Mouse (Mus musculus): ENCODE results near the gene Os9. TPM values are rescaled to one million over a fixed set of nuclear protein-coding genes. Genes with fewer than 3 reads are reported as not detected.
A peak's percentile ranks its signal among the peaks of the same experiment; 100 is the strongest.
"Not testable (repeated sequence)": the region's sequence is repeated elsewhere in the genome, so short reads cannot be mapped to it uniquely, and the experiment has no call there.

Os9 gene
- total RNA-seq (2021), result 100 to 1,000 TPM; 118 to 119 TPM

DNA sequence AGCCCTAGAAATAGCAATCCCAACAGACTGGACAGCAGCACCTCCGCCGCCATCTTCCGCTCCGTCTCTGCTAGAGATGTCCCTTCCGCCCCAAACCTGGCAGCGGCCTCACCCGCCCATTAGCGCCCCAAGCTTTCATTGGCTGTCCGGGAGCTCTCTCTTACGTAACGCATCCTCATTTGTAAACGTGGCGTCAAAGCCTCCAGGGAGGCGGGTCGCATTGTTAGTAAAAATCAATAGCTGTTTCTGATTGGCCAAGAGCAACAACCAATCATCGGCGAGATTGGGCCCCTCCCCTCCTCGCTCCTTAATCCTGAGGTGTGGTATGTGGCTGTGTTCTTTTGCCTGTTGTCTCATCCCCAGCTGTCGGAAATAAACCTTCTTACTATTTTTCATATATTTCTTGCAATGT is at the start of gene Os9:
Gene Os9, minus strand, starts transcription at position 66 of the 412 bp plus-strand sequence.
- DNase-seq (ENCODE audit: low spot score in 2 of 2), result peak; percentile 92 to 95
- intact Hi-C loops (cut with DNase I), result loop anchor here (5.0 kb wide), 1 partner anchor 106 kb away; no protein-coding TSS in a partner anchor

DNA sequence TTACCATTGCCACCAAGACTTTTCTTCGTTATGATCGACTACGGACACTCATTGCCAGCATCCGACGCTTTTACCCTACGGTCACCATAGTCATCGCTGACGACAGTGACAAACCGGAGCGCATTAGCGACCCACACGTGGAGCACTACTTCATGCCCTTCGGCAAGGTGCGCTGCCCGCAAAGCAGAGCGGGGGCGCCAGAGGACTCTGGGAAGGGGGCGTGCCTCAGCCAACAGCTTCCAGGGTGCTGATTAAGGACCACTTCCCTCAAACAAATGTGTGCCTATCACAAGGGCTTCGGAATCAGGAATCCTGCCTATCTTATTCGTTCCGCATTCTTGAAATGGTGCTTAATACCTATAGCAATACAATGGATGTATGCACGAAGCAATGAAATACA is 49.1 kb upstream of the Os9 start:
- intact Hi-C loops (cut with DNase I), result no loop called here
- peak; percentile 23 to 26 for DNase-seq (ENCODE audit: low spot score in 2 of 2)

DNA sequence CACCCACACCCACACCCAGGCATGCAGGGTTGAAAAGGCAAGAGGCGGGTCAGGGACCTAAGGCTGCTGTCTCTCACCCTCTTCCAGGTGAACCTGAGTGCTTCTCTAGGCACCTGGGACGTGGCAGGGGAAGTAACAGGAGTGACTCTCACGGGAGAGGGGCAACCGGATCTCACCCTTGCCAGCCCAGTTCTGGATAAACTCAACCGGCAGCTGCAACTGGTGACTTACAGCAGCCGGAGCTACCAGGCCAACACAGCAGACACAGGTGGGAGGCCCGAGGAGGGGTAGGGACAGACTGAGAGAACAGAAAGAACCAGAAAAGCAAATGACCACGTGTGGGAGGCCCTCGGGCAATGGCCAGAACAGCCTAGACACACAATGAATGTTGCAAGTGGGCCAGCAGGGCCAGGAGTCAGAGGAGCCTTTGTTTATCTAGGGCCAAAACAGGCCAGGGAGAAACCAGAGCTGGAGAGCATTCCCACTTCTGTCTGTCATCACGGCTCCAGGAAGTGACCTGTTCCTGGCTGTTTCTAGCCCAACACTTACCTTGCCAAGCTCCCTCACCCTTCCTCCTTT is 46.8 kb upstream of the Os9 start:
- no peak for DNase-seq (ENCODE audit: low spot score in 2 of 2)
- intact Hi-C loops (cut with DNase I), result loop anchor here (5.0 kb wide), 1 partner anchor 90 kb away; the partner anchor contains the start of gene Agap2

DNA sequence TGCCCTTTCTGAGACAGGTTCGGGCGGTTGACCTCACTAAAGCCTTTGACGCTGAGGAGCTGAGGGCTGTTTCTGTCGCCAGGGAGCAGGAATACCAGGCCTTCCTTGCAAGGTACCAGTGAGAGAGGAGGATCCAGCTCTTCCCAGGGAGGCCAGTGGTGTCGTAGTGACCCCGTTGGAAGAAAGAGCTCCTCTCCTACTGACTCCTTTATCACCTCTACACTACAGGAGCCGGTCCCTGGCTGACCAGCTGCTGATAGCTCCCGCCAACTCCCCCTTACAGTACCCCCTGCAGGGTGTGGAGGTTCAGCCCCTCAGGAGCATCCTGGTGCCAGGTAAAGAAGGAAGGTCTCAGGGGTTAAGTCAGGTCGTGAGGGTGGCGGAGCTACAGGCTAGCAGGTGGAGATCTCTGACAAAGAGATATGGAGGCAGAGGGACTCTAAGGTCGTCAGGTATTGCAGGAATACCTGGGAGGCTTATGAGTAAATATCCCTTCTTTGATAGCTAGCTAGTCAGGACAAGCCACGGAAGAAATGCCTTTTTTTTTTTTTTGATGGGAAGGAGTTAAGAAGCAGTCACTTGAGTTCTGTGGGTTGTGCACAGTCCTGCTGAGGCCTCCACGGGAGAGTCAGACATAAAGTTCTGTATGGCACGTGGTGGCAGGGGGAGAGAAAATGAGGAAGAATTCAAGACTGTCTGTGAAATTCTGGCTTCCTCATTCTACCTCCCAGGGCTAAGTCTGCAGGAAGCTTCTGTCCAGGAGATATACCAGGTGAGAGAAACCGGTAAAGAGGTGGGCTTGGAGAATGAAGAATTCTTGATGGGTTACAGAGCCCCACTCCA is 46.1 kb upstream of the Os9 start:
- no peak for DNase-seq (ENCODE audit: low spot score in 2 of 2)
- intact Hi-C loops (cut with DNase I), result loop anchor here (5.0 kb wide), 1 partner anchor 90 kb away; the partner anchor contains the start of gene Agap2

DNA sequence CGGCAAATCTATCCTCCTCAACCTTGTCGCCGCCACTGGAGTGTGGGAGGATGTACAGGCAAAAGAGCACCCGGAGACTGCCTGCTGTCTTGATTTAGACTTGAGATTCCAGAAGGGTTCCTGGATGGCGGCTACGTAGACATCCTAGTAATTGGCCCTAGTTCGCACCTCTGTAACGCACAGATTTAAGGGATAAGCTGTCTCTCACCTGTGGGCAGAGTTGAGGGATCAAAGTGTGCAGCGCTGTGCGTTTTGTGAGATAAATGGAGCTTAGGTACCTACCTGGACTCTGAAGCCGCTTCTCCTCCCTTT is 45.4 kb upstream of the Os9 start:
- DNase-seq (ENCODE audit: low spot score in 2 of 2), result no peak
- intact Hi-C loops (cut with DNase I), result loop anchor here (5.0 kb wide), 1 partner anchor 89 kb away; the partner anchor contains the start of gene Agap2

DNA sequence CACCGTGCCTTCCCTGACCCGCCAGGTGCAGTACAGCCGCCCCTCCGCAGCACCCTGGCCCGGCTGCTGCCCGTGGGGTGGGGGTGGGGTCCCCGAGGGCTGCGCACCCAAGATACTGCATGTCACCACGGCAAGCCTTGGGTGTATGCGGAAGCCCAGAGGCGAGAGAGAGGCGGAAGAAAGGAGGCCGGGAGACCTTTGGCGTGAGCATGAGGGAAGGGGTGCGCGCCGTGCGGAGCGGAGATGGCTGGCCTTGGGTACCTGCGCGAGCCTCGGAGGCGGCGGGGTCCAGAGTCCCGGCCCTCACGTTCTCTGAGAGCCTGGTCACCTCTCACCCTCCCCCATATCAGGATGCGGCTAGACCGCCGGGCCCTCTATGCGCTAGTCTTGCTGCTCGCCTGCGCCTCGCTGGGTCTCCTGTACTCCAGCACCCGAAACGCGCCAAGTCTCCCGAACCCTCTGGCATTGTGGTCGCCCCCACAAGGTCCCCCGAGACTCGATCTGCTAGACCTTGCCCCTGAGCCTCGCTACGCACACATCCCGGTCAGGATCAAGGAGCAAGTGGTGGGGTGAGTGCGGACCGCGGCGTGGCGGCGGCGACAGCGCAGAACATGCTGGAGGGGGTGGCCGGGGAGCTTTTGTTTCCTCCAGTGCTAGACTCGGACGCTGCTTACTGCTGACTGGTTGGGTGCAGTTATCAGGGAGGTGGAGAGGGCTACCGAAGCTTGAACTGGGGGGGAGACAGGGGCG is 44.9 kb upstream of the Os9 start:
- DNase-seq (ENCODE audit: low spot score in 2 of 2), result peak; percentile 64 to 79
- intact Hi-C loops (cut with DNase I), result loop anchor here (2.0 to 5.0 kb wide), 2 partner anchors 43 to 89 kb away; partner anchors contain the start of gene Agap2

DNA sequence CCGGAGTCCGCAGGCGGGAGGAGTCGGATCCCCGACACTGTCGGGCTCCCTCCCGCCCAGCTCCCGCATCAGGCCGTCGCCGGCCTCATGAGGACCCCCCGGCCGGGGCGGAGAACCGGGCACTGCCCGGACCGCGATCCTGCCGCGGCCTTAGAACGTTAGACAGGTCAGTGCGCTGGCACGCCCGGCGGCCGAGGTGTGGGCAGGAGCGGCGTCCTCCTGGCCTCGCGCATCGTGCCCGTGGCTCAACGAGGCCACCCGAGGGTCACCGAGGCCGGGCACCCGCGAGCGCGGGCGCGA is 44.4 kb upstream of the Os9 start:
- DNase-seq (ENCODE audit: low spot score in 2 of 2), result no peak
- intact Hi-C loops (cut with DNase I), result loop anchor here (2.0 to 5.0 kb wide), 2 partner anchors 43 to 88 kb away; partner anchors contain the start of gene Agap2

DNA sequence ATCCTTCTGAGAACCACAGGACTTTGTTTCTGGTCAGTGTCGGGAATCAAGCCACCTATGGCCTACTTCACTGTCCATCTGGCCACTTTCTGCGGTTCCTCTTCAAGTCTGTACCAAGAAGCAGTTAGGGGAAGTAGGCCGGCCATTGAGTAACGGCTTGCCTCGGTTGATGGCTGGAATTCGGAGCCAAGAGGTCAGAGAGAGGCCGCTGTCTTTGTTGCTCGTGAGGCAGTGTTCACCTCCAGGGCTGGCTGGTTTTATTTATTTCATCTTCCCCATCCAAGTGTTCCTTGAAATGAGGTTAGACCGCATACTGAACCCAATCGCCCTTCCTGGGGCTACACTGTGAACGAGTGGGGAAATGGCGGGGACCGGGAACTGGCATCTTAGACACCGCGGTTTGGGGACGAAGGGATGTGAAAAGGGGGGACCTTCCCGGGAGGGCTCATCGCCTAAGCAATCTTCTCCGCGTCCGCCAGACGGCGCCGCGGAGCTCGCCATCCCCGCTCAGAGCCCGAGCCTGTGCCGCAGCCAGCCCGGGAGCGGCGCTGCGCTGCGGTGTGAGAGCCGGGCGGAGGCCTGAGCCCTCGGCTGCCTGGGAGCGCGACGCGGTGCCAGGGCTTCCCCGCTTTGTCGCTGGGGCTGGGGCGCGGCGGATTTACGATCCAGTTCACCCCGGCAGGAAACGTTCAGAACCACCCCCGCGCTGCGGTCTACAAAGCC is 43.9 kb upstream of the Os9 start, which contains the start of gene B4galnt1:
Gene B4galnt1, plus strand, starts transcription at position 595 of the 723 bp plus-strand sequence.
- peak; percentile 79 to 84 for DNase-seq (ENCODE audit: low spot score in 2 of 2)
- intact Hi-C loops (cut with DNase I), result loop anchor here (2.0 to 5.0 kb wide), 2 partner anchors 42 to 87 kb away; partner anchors contain the start of gene Agap2

DNA sequence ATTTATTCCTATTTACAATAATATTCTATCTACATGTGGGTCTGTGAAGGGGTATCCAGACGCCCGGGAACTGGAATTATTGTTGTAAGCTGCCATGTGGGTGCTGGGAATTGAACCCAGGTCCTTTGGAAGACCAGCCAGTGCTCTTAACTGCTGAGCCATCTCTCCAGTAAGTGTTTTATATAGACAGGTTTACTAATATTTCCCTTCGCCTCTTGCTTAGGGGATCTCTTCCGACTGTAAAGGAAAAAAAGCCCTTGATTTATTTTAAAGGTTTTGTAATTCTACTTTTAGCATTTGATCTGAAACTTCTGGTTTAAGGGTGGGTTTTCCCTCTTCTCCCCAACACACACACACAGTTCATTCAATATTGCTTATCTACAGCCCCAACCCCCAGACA is 43.3 kb upstream of the Os9 start:
- intact Hi-C loops (cut with DNase I), result loop anchor here (2.0 kb wide), 1 partner anchor 41 kb away; no protein-coding TSS in a partner anchor
- DNase-seq (ENCODE audit: low spot score in 2 of 2), result no peak

DNA sequence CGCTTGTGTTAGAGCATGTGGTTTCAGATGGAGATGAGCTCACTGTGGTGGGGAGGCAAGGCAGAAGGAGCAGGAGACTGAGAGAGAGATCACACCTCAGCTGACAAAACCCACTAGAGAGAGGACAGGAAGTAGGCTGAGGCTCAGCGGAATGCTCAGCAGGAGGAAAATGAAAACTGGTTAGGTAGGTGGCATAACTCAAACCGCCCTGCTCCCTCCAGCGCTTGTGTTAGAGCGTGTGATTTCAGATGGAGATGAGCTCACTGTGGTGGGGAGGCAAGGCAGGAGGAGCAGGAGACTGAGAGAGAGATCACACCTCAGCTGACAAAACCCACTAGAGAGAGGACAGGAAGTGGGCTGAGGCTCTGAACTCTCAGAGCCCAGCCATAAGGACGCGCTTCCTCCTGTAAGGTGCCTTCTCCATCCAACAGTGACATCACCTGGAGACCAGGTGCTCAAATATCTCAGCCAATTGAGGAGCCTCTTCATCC is 41.9 kb upstream of the Os9 start:
- peak; percentile 41 to 58 for DNase-seq (ENCODE audit: low spot score in 2 of 2)
- intact Hi-C loops (cut with DNase I), result not testable (repeated sequence)

DNA sequence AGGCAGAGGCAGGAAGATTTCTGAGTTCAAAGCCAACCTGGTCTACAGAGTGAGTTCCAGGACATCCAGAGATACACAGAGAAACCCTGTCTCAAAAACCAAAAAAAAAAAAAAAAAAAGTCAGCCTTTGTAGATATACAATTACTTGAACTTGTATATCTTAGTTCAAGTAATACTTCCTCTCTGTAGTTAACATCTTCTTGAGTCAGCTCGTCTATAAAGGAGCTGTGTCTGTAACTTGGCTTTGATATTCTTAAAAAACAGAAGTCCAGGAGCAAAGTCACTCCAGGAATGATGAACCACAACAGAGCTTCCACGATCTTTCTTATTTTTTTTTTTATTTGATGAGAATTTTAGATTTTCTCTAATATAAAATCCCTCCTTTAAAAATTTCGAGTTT is 39.8 kb upstream of the Os9 start:
- no peak for DNase-seq (ENCODE audit: low spot score in 2 of 2)
- intact Hi-C loops (cut with DNase I), result no loop called here

DNA sequence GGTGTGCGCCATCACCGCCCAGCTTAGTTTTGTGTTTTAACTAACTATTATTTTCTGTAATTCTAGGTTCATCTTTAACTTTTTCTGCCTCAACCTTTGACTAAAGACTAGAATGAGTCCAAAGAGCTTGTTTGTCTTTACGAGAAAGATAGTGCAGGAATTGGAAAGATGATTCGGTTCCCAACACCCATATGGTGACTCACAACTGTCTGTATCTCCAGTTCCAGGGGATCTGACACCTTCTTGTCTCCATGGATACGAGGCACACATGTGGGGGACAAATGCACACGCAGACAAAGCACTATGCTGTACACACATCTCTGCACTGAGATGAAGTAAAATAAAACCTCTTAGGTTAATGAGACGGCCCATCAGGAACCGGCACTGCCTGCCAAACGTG is 39.1 kb upstream of the Os9 start:
- DNase-seq (ENCODE audit: low spot score in 2 of 2), result peak in 1 of 2 experiments; percentile 27
- intact Hi-C loops (cut with DNase I), result no loop called here

DNA sequence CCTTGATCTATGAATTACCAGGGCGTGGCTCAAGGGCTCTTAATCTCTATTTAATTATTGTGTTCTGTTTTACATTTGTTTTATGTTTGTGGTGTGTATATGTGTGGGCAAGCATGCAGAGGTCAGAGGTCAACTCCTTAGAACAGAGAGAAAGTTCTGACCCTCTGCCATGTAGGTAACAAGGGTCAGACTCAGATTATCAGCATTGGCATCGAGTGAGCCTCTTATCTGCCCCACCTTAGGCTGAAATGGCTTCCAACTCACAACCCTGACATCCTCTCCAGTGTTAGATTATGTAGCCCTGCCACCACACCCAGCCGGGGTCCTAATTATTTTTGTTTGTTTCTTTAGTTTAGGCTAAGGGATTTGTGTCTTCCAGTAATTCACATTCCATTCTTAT is 37.5 kb upstream of the Os9 start:
- intact Hi-C loops (cut with DNase I), result no loop called here
- DNase-seq (ENCODE audit: low spot score in 2 of 2), result no peak

DNA sequence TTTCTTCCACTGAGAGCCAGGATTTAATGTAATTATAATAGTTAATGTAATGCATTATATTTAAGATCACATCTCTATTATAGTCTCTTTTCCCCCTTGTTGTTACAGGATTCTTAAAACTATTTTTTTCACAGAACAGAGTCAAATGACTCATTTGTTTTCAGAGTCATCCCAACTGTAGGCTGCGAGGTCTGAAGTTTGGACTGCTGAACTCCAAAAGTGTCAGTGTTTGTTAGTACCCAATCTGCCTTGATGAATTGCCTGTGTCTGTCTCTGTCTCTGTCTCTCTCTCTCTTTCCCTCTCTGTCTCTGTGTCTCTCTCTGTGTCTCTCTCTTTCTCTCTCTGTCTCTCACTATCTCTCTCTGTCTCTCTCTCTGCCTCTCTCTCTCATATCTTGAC is 35.6 kb upstream of the Os9 start:
- no peak for DNase-seq (ENCODE audit: low spot score in 2 of 2)
- intact Hi-C loops (cut with DNase I), result no loop called here

DNA sequence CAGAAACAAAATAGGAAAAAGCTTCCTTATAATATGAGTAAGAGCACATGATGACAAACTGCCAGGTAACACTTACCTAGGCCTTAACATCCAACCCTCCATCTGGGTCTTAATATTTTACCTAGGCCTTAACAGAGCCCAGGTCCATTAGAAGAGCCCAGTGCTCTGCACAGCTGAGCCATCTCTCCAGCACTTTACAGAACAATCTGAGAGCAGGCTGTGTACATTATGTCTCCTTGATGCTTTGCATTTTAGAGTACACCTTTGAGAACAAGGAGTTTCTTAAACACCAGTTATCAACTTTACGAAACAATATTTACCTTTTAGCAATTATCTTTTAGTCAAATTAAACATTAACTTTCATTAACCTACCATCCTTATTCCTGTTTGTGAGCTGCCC is 35.2 kb upstream of the Os9 start:
- intact Hi-C loops (cut with DNase I), result no loop called here
- no peak for DNase-seq (ENCODE audit: low spot score in 2 of 2)

DNA sequence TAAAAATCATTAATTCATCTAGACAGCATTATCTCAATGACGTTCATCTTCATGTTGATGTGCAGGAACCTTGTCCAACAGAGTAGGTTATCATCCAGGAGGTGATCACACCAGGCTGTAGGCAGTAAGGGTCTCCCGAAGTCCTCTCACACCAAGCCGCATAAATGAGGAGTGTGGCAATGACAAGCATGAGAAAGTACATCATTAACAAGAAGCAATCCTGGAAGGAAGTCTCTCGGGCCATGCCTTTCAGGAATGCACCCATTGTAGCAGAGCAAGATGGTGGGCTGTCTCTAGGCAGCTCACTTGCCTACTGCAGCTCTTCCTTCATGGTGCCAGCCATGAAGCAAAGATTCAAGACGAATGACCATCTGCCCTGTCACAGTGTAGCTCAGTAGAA is 33.7 kb upstream of the Os9 start:
- DNase-seq (ENCODE audit: low spot score in 2 of 2), result no peak
- intact Hi-C loops (cut with DNase I), result no loop called here

DNA sequence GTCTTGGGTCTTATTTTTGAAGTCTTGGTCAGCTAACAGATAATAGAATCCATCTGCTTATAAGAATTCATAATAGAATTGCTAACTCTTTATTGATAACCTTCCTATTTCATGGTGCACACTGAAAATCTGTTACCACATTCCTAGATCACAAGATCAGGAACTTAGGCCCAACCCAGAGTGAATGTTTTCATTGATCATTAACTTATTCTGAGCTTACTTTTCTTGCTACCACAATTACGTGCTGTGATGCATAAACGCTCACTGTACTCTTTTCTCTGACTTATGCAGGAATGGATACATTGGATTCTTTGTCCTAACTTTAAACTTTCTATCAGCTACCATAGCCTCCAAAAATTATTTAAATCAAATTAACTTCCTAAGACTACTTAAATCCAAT is 33.3 kb upstream of the Os9 start:
- no peak for DNase-seq (ENCODE audit: low spot score in 2 of 2)
- intact Hi-C loops (cut with DNase I), result no loop called here

DNA sequence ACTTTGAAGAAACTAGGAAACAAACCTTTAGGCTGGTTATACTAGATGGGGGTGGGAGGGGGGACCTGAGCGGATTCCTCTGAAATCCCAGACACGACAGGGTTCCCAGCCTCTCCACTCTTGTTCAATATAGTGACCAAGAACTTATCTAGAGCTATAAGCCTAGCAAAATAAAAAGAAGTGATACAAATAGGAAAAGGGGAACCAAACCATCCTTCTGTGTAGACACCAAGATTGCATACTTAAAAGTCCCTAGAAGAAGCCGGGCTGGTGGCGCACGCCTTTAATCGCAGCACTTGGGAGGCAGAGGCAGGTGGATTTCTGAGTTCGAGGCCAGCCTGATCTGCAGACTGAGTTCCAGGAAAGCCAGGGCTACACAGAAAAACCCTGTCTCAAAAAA is 32.4 kb upstream of the Os9 start:
- DNase-seq (ENCODE audit: low spot score in 2 of 2), result no peak
- intact Hi-C loops (cut with DNase I), result no loop called here

DNA sequence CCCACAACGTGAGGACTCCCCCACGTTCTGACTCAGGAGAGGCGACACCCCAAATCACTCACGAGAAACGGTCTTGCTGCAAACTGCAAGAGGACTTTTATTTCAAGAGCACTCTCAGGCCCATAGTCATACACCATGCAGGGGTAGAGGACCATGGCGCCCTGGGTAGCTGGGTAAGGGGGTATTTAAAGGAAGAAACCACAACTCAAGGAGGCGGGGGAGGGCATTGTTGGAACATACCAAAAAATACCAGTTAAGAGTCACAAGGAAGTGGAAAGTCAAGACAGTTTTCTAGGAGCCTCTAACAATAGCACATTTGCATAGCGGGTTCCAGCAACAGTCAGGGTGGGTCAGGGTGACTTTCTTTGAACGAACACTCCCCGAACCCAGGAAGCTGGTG is 31.6 kb upstream of the Os9 start:
- DNase-seq (ENCODE audit: low spot score in 2 of 2); intact Hi-C loops (cut with DNase I): not testable (repeated sequence)
